Mouse (Mus musculus) heart, embryonic 13.5 days (tissue): ENCODE results near the gene Lrrc8d. TPM values are rescaled to one million over a fixed set of nuclear protein-coding genes. Genes with fewer than 3 reads are reported as not detected.

Source experiments
- ATAC-seq: fragments of 200-750 bp; cut with Nextera tagmentation; 2 replicates; pipeline ENCODE4 v1.8.0; 2017; ENCODE audit warnings: moderate TSS enrichment; ENCODE audit not compliant: insufficient number of reproducible peaks, low FRiP score, low TSS enrichment; ENCODE audit errors: extremely low read depth
- H3K27ac ChIP-seq: fragments of 300-500 bp; sonication (generic); replicated peaks from 2 replicates; pipeline ENCODE4 v1.5.1; 2015; ENCODE audit warnings: moderate library complexity, mild to moderate bottlenecking, inconsistent platforms
- H3K27me3 ChIP-seq: fragments of 300-500 bp; sonication (generic); replicated peaks from 2 replicates; pipeline ENCODE4 v1.6.1; 2015; ENCODE audit warnings: mild to moderate bottlenecking, inconsistent platforms
- H3K36me3 ChIP-seq: fragments of 300-500 bp; sonication (generic); 2 replicates; pipeline ENCODE4 v1.6.1; 2015; ENCODE audit warnings: mild to moderate bottlenecking, inconsistent platforms
- H3K4me1 ChIP-seq: fragments of 300-500 bp; sonication (generic); 2 replicates; pipeline ENCODE4 v1.6.1; 2015; ENCODE audit warnings: inconsistent platforms
- H3K4me2 ChIP-seq: fragments of 300-500 bp; sonication (generic); 2 replicates; pipeline ENCODE4 v1.6.1; 2015; ENCODE audit warnings: inconsistent platforms, mild to moderate bottlenecking, moderate library complexity
- H3K4me3 ChIP-seq: fragments of 300-500 bp; sonication (generic); 2 replicates; pipeline ENCODE4 v1.5.1; 2015; ENCODE audit warnings: moderate library complexity, mild to moderate bottlenecking, inconsistent platforms
- H3K9ac ChIP-seq: fragments of 300-500 bp; sonication (generic); 2 replicates; pipeline ENCODE4 v1.6.1; 2015; ENCODE audit warnings: inconsistent platforms, mild to moderate bottlenecking, moderate library complexity
- H3K9me3 ChIP-seq: fragments of 300-500 bp; sonication (generic); 2 replicates; pipeline ENCODE4 v1.6.1; 2016; ENCODE audit warnings: inconsistent platforms
- WGBS: fragments of 180-500 bp; shearing (Covaris S2); methylation state at CpG from one replicate; pipeline ENCODE4 v1.1.7; 2015; ENCODE audit warnings: mixed read lengths; 5-methylcytosine and 5-hydroxymethylcytosine counted together
- polyA plus RNA-seq: library from polyadenylated mRNA; unstranded; fragments of >200 nt; fragmentation: Nextera tagmentation; extraction: Ambion mirVana; gene quantifications from 2 replicates; pipeline ENCODE4 v1.2.1, GENCODE M21; 2015

Lrrc8d gene
- polyA plus RNA-seq, 1 experiment from 2014 or later, result 9.0 TPM

DNA sequence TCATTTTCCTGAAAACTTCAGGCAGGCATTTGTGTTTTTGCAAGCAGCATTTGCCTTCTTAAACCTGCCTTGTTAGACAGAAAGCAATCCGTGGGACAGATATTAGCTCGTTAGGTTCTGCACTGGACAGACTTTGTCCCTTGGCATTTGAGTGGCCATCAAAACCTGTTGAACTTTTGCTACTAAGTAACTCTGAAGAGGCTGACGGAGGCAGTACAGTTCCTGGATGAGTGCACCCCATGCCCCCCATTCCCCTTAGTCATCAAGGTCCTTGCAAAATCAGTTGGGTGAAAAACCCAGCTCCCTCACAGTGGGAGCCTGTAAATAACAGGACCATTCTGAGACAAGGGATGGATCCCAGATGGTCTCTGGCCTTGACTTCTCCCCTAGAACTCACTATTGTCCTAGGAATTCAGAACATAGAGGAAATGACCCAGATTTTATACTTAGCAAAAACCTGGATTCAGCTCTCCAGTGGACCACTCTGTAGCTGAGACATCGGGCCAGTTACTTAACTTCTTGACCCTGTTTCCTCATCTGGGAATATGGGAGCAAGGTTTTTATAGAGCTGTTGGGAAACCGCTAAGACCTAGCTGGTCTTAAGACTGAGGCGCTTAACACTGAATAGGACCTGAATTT, 30.5 kb downstream of the Lrrc8d start:
- H3K4me3 ChIP-seq, result no peak overlapping the region
- H3K9me3 ChIP-seq, result no peaks in the 10 kb centered on the region
- WGBS, result 89% methylated on average over 6 of the region's 6 CpGs
- no peak overlapping the region for H3K4me2 ChIP-seq
- H3K27ac ChIP-seq, result no peak overlapping the region
- H3K9ac ChIP-seq, result no peak overlapping the region
- H3K4me1 ChIP-seq, result peaks cover 23% of the 10 kb centered on the region
- no peak for ATAC-seq
- H3K27me3 ChIP-seq, result peaks cover 37% of the 10 kb centered on the region
- H3K36me3 ChIP-seq, result no peaks in the 10 kb centered on the region

DNA sequence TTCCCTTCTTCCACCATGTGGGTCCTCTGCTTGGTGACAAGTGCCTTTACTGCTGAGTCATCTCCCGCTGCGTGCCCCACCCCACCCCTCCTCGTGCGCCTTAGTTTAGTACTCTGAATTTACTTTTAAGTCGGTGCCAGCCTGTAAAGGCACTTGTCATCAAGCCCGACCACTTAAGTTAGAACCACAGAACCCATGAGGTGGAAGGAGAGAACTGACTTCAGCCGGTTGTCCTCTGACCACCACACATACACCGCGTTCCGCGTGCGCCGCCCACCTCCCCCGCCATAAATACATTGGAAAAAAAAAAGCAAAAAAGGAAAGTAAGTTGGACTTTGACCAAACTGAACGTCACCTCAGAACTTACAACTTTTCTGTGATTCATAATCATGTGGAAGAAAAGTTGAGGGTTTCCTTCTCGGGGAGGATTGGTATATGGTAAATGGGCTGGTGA, 31.4 kb downstream of the Lrrc8d start:
- peak overlapping the region; percentile 64 for H3K4me3 ChIP-seq
- H3K27me3 ChIP-seq, result peaks cover 37% of the 10 kb centered on the region
- no peaks in the 10 kb centered on the region for H3K36me3 ChIP-seq
- H3K4me1 ChIP-seq, result peaks cover 23% of the 10 kb centered on the region
- no peak for ATAC-seq
- no peaks in the 10 kb centered on the region for H3K9me3 ChIP-seq
- 23% methylated on average over 16 of the region's 16 CpGs for WGBS
- peak overlapping the region; percentile 90 for H3K4me2 ChIP-seq
- H3K27ac ChIP-seq, result no peak overlapping the region
- H3K9ac ChIP-seq, result peak overlapping the region; percentile 80; the same call in 1 of the 2 replicates

DNA sequence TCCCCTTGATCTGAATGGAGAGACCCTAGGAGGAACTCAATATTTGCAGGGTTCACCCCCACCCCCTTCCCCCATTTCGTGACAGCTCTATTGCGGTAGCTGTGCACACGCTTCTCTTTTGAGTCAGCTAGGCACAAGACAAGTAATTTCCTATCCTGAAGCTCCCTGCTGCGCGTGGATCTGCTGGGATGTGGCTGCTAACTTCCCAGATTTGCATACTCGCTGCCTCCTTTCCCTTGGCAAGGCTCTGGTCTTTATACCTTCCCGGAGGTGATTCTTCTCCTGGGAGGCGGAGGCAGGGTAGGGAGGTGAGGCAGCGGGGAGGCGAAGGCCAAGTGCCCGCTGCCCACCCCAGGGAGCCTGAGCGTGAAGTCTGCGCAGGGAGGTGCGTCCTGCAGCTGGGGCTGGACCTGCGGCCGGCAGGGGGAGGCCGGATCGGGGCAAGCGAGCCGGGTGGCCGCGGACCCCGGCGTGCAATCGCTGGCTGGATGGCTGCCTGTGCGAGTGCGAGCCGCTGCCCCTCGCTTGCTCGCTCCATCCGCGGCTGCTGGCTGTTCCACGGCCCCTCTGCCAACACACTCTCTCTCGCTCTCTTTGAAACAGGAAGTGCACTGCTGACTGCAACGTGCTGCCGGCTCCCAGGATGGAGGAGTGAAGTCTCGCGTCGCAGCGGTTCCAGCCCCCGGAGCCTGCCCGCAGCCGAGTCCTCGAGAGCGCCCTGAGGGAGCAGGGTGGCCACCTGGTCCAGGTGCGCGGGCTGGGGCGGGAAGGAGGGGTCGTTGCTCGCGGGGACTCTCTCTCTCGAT, 32.1 kb downstream of the Lrrc8d start:
- WGBS, result under 1% methylated on average over 52 of the region's 52 CpGs
- no peaks in the 10 kb centered on the region for H3K36me3 ChIP-seq
- peaks cover 23% of the 10 kb centered on the region for H3K4me1 ChIP-seq
- H3K4me2 ChIP-seq, result peak overlapping the region; percentile 90
- peaks cover 37% of the 10 kb centered on the region for H3K27me3 ChIP-seq
- ATAC-seq, result no peak; the same call in none of the 2 replicates
- no peaks in the 10 kb centered on the region for H3K9me3 ChIP-seq
- H3K27ac ChIP-seq, result no peak overlapping the region; the same call in 1 of the 2 replicates
- H3K4me3 ChIP-seq, result peak overlapping the region; percentile 64
- peak overlapping the region; percentile 80 for H3K9ac ChIP-seq

DNA sequence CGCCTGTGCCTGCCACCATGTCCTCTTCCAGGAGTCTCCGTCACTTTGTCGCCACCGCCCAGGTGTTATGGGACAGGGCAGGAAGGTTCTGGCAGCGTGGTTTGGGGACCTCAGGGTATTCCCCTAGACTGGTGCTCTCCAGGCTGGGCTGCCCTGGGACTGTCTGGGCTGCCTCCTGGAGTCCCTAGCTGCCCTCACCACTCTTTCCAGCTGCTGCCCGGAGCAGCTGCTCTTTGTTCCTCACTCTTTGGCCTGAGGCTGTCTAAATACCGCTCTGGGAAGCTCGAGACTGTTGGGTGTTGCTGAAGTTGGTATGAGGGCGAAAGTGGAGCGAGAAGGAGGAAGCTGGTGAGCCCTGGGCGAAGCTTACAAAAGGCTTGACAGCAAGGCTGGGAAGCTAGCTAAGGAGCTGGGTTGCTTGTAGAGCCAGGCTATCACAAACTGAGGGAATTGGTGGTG, 32.7 kb downstream of the Lrrc8d start:
- no peaks in the 10 kb centered on the region for H3K36me3 ChIP-seq
- peak overlapping the region; percentile 80 for H3K9ac ChIP-seq
- no peaks in the 10 kb centered on the region for H3K9me3 ChIP-seq
- WGBS, result 25% methylated on average over 11 of the region's 11 CpGs
- H3K4me2 ChIP-seq, result peak overlapping the region; percentile 90
- H3K4me3 ChIP-seq, result peak overlapping the region; percentile 64
- peaks cover 25% of the 10 kb centered on the region for H3K4me1 ChIP-seq
- H3K27ac ChIP-seq, result no peak overlapping the region
- H3K27me3 ChIP-seq, result peaks cover 37% of the 10 kb centered on the region
- ATAC-seq, result no peak; the same call in 1 of the 2 replicates

DNA sequence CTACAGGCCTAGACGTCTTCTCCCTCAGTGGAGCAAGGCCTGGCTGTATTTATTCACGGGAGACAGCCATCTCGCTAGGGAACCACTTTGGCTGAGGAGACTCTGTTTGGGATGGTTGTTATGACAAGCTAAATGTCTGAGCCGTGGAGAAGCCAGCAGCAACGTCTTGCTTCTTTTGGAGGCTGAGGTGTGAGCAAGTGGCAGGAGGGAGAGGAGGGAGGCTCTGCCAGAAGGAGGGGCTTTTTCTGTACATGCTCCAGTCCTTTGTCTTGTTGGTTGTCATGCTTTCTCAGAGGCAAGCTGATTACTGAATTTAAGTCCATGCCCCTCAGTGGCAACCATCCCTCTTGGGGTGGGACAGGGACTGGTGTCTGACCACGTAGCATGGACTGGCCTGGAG, 33.5 kb downstream of the Lrrc8d start:
- Histone ChIP-seq H3K9me3 (no peaks in the 10 kb centered on the region), H3K36me3 (no peaks in the 10 kb centered on the region), H3K4me1 (peaks cover 25% of the 10 kb centered on the region), H3K4me3 (no peak overlapping the region), H3K27ac (no peak overlapping the region), H3K27me3 (peaks cover 37% of the 10 kb centered on the region), H3K4me2 (no peak overlapping the region), H3K9ac (no peak overlapping the region)
- WGBS, result 75% methylated on average over 6 of the region's 6 CpGs
- ATAC-seq, result no peak

DNA sequence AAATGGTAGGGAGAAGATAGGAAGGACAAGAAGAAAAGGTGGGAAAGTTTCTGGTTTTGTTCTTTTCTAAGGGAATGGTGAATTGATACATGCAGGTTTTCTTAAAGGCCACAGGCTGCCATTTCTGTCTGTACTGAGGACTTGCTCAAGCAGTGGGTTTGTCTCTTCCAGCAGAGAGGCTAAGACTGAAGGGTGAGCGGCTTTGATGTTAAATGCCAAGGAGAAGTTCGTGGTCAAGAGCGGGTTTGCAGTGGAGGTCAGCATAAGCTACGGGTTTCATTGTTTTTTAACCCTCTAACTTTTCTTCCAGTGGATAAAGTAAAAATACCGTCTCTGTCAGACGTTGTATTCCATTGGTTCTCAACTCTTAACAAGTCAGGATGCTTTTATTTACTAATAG, 36.6 kb downstream of the Lrrc8d start:
- H3K27me3 ChIP-seq, result peaks cover 23% of the 10 kb centered on the region
- no peak for ATAC-seq
- H3K9me3 ChIP-seq, result no peaks in the 10 kb centered on the region
- no peak overlapping the region for H3K4me3 ChIP-seq
- H3K36me3 ChIP-seq, result peaks cover 3% of the 10 kb centered on the region; the same call in 1 of the 2 replicates
- peaks cover 17% of the 10 kb centered on the region for H3K4me1 ChIP-seq
- H3K27ac ChIP-seq, result no peak overlapping the region
- H3K4me2 ChIP-seq, result no peak overlapping the region
- no peak overlapping the region for H3K9ac ChIP-seq
- WGBS, result 84% methylated on average over 6 of the region's 6 CpGs

DNA sequence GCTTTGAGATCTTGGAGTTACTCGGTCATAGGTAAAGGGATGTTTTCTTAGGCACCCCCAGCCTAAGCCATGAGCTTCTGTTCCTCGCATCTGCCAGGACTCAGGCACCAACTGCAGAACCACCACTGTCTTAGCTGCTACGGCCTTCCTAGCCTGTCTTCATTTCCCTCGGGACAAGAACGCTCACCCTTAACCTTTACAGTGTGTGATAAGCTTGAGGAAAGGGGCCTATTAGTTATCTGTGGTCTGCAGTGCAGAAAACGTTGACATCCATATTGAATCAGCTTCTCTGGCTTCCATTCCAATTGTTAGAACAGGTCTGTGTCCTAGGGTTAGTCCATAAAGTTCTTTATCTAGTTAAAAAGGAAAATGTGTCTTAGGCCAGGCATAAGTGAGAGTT, 37.4 kb downstream of the Lrrc8d start:
- ATAC-seq, result no peak
- Histone ChIP-seq H3K4me3 (no peak overlapping the region), H3K9ac (no peak overlapping the region), H3K27me3 (peaks cover 23% of the 10 kb centered on the region), H3K9me3 (no peaks in the 10 kb centered on the region), H3K36me3 (peaks cover 3% of the 10 kb centered on the region; the same call in 1 of the 2 replicates), H3K4me2 (no peak overlapping the region), H3K4me1 (peaks cover 10% of the 10 kb centered on the region), H3K27ac (no peak overlapping the region)
- 36% methylated on average over 6 of the region's 6 CpGs for WGBS

DNA sequence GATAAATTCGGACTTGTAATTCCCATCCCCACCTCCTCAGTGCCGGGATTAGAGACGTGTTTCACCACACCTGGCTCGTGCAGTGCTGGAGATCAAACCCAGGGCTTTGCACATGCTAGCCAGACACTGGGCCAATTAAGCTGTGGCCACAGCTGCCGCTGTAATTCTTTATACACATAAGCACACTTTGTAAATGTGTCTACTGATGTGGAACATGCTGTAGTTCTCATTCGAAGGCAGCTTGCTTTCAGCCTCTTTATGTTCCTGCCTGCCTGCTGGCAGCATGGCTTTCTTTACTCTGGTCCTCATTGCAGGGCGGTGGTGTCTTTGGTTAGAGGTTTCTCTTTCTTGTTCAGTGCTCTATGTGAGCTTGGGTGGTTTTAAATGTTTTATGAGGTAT, 40.7 kb downstream of the Lrrc8d start:
- H3K4me2 ChIP-seq, result no peak overlapping the region
- H3K9ac ChIP-seq, result no peak overlapping the region
- no peaks in the 10 kb centered on the region for H3K27me3 ChIP-seq
- no peak overlapping the region for H3K27ac ChIP-seq
- peaks cover 3% of the 10 kb centered on the region; the same call in 1 of the 2 replicates for H3K36me3 ChIP-seq
- peaks cover 14% of the 10 kb centered on the region for H3K4me1 ChIP-seq
- ATAC-seq, result no peak
- no peaks in the 10 kb centered on the region for H3K9me3 ChIP-seq
- H3K4me3 ChIP-seq, result no peak overlapping the region
- WGBS, result 75% methylated on average over 7 of the region's 7 CpGs

DNA sequence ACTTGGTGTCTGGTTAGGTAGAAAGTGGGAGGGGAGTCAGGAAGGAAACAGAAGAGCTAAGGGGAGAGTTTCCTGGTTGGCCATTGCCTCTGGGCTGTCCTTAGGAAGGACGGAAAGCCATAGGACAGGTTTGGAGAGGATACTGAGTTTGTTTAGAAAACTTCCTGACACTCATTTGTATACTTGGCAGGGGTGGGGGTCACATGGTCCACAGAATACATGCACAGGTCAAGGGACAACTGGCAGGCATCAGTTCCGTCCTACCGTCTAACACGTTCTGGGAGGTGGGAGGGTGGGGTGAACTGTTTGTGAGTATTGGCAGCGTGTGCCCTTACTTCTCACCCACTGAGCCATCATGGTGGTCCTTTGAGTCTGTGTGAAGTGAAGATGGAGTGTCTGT, 42.9 kb downstream of the Lrrc8d start:
- peaks cover 12% of the 10 kb centered on the region for H3K4me1 ChIP-seq
- no peak for ATAC-seq
- no peaks in the 10 kb centered on the region for H3K27me3 ChIP-seq
- 77% methylated on average over 5 of the region's 5 CpGs for WGBS
- H3K9ac ChIP-seq, result no peak overlapping the region
- no peak overlapping the region for H3K4me2 ChIP-seq
- H3K9me3 ChIP-seq, result no peaks in the 10 kb centered on the region
- peaks cover 3% of the 10 kb centered on the region; the same call in 1 of the 2 replicates for H3K36me3 ChIP-seq
- H3K4me3 ChIP-seq, result no peak overlapping the region
- H3K27ac ChIP-seq, result no peak overlapping the region

DNA sequence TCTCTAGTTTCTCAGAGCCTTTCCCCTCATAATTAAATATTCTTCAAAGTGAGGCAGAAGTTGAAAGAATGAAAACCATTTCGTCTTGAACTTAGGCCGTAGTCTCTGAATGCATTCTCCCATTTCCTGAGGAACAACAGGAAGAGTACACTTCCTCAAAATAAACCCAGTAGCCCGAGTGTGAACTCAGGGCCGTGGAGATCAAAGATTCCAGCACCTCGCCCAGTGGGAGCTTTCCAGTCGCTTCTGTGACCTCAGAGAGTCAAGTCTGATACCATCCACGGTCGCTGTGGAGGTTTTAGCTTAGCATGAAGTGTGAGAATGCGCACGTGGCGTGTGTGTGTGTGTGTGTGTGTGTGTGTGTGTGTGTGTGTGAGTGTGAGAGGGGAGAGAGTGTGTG, 45.6 kb downstream of the Lrrc8d start:
- no peak overlapping the region for H3K27ac ChIP-seq
- no peaks in the 10 kb centered on the region for H3K9me3 ChIP-seq
- H3K9ac ChIP-seq, result no peak overlapping the region
- no peak overlapping the region for H3K4me3 ChIP-seq
- no peaks in the 10 kb centered on the region for H3K36me3 ChIP-seq
- H3K4me2 ChIP-seq, result no peak overlapping the region
- WGBS, result 45% methylated on average over 11 of the region's 11 CpGs
- H3K27me3 ChIP-seq, result no peaks in the 10 kb centered on the region
- ATAC-seq, result no peak
- H3K4me1 ChIP-seq, result peaks cover 12% of the 10 kb centered on the region

DNA sequence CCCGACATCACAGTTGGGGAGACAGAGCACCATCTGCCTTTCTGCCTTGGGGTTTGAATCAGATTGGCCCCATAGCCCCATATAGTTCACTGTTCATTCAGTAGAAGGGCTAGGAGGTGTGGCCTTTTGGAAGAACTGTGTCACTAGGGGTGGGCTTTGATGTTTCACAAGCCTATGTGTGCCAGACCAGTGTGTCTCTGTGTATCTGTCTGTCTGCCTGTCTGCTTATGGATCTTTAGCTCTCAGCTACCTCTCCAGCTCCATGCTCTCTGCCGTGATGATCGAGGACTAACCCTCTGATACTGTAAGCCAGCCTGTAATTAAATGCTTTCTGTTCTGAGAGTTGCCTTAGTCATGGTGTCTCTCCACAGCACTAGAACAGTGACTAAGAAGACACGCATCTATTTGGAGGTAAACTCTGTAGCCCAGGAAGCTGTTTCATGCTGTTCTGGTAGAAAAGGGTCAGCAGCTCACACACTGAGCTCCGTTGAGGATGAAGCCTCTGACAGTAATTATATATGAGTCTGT, 46.2 kb downstream of the Lrrc8d start:
- Histone ChIP-seq H3K9me3 (no peaks in the 10 kb centered on the region), H3K4me1 (peaks cover 12% of the 10 kb centered on the region), H3K9ac (no peak overlapping the region), H3K27me3 (no peaks in the 10 kb centered on the region), H3K36me3 (no peaks in the 10 kb centered on the region), H3K27ac (no peak overlapping the region), H3K4me3 (no peak overlapping the region), H3K4me2 (no peak overlapping the region)
- WGBS, result 81% methylated on average over 5 of the region's 5 CpGs
- no peak for ATAC-seq
